Mouse (Mus musculus) ES-E14 (cell line): ENCODE measurements at regions not wholly inside any gene's neighbourhood (a gene's known extent, or its start where the extent isn't known, plus 50 kb on each side); places are given as distances from the start of the nearest gene placed in this dataset.

Experiments used
- DNase-seq: peaks from one replicate; pipeline ENCODE4 v3.0.0-alpha.2; 2013; ENCODE audit warnings: low read depth, low spot score
- H3K27ac ChIP-seq: 2 replicates; pipeline ENCODE4 v1.5.1; 2012; ENCODE audit warnings: low read depth, mild to moderate bottlenecking, low read length, moderate library complexity, mixed read lengths; ENCODE audit not compliant: poor library complexity, insufficient read depth, severe bottlenecking
- H3K36me3 ChIP-seq: 2 replicates; pipeline ENCODE4 v1.6.1; 2012; ENCODE audit warnings: mild to moderate bottlenecking, low read length, moderate library complexity, mixed read lengths; ENCODE audit not compliant: control insufficient read depth, poor library complexity, insufficient read depth, severe bottlenecking
- H3K4me1 ChIP-seq, 2 experiments: fragments of 150-350 bp in 1 of 2; sonication (generic) in 1 of 2; 2 replicates each; pipeline ENCODE4 v1.6.1; 2012; ENCODE audit warnings: low read length in 2 of 2, mild to moderate bottlenecking in 1 of 2, mixed read lengths in 1 of 2; ENCODE audit not compliant: control insufficient read depth in 2 of 2, insufficient read depth in 2 of 2, poor library complexity in 1 of 2
- H3K4me3 ChIP-seq, 2 experiments: fragments of 150-350 bp in 1 of 2; sonication (generic) in 1 of 2; 2 replicates each; pipeline ENCODE4 v1.5.1; 2012; ENCODE audit warnings: low read length in 2 of 2, low read depth in 1 of 2, mild to moderate bottlenecking in 1 of 2, mixed read lengths in 1 of 2; ENCODE audit not compliant: insufficient read depth in 1 of 2, poor library complexity in 1 of 2, severe bottlenecking in 1 of 2
- H3K9ac ChIP-seq: 2 replicates; pipeline ENCODE4 v1.6.1; 2012; ENCODE audit warnings: low read depth, mild to moderate bottlenecking, low read length, mixed read lengths; ENCODE audit not compliant: poor library complexity, insufficient read depth, severe bottlenecking
- H3K9me3 ChIP-seq: fragments of 150-350 bp; sonication (generic); 2 replicates; pipeline ENCODE4 v1.6.1; 2012; ENCODE audit warnings: low read depth, mild to moderate bottlenecking, low read length; ENCODE audit not compliant: control insufficient read depth, insufficient read depth
- CHD2 ChIP-seq: IDR thresholded peaks from 2 replicates; pipeline ENCODE4 v1.6.1; 2014; ENCODE audit warnings: mild to moderate bottlenecking, low read depth, low read length, inconsistent platforms
- HCFC1 ChIP-seq: IDR thresholded peaks from 2 replicates; pipeline ENCODE4 v1.6.1; 2012; ENCODE audit warnings: low read length, inconsistent platforms, borderline replicate concordance; ENCODE audit not compliant: insufficient read depth
- MAFK ChIP-seq: IDR thresholded peaks from 2 replicates; pipeline ENCODE4 v1.6.1; 2014; ENCODE audit warnings: mild to moderate bottlenecking, low read depth, low read length, inconsistent platforms; ENCODE audit not compliant: insufficient read depth
- ZC3H11A ChIP-seq: IDR thresholded peaks from 2 replicates; pipeline ENCODE4 v1.6.1; 2012; ENCODE audit warnings: low read depth, mild to moderate bottlenecking, inconsistent platforms, low read length, borderline replicate concordance
- ZNF384 ChIP-seq: IDR thresholded peaks from 2 replicates; pipeline ENCODE4 v1.6.1; 2012; ENCODE audit warnings: low read depth, low read length, inconsistent platforms
- in situ Hi-C, 2 experiments: fragments of 600-800 bp; cut with MboI; formaldehyde crosslinking; loops; one replicate each; pipeline ENCODE4 v1.15.1; 2025; ENCODE audit warnings: low sequenced_read_pairs in 2 of 2, inconsistent platforms in 1 of 2; ENCODE audit not compliant: unreplicated experiment in 2 of 2

GRCm38 (mm10) chr4:105449046-105449860, 292.1 kb downstream of the Plpp3 start:
- no peak for DNase-seq
- H3K9me3 ChIP-seq, result peaks cover 3% of the 10 kb centered on the region
- H3K4me3 ChIP-seq, result no peak overlapping the region
- in situ Hi-C loops, result no loop called here
- TF ChIP-seq HCFC1, result no peak
- TF ChIP-seq ZC3H11A, result no peak
- no peak for TF ChIP-seq ZNF384
- TF ChIP-seq CHD2, result no peak
- TF ChIP-seq MAFK, result no peak
- no peaks in the 10 kb centered on the region for H3K4me1 ChIP-seq
- no peak overlapping the region for H3K27ac ChIP-seq
- no peak overlapping the region for H3K9ac ChIP-seq
- no peaks in the 10 kb centered on the region for H3K36me3 ChIP-seq

GRCm38 (mm10) chr4:105450881-105451280, 293.7 kb downstream of the Plpp3 start:
- H3K27ac ChIP-seq, result no peak overlapping the region
- no peak overlapping the region for H3K4me3 ChIP-seq
- TF ChIP-seq HCFC1 (no peak), MAFK (no peak), CHD2 (no peak), ZC3H11A (no peak), ZNF384 (no peak)
- no peak for DNase-seq
- H3K36me3 ChIP-seq, result no peaks in the 10 kb centered on the region
- H3K9me3 ChIP-seq, result no peaks in the 10 kb centered on the region
- in situ Hi-C loops, result no loop called here
- no peaks in the 10 kb centered on the region for H3K4me1 ChIP-seq
- H3K9ac ChIP-seq, result no peak overlapping the region

- no peak overlapping the region for H3K27ac ChIP-seq
- in situ Hi-C loops, result no loop called here
- no peak overlapping the region for H3K9ac ChIP-seq
- no peak for DNase-seq
- no peak overlapping the region for H3K4me3 ChIP-seq
- H3K4me1 ChIP-seq, result no peaks in the 10 kb centered on the region
- no peaks in the 10 kb centered on the region for H3K9me3 ChIP-seq
- TF ChIP-seq MAFK (no peak), ZNF384 (no peak), HCFC1 (no peak), CHD2 (no peak), ZC3H11A (no peak)
- H3K36me3 ChIP-seq, result no peaks in the 10 kb centered on the region
These were observed 294.7 kb downstream of the Plpp3 start for GRCm38 (mm10) chr4:105451871-105452270.

- in situ Hi-C loops, result no loop called here
- Histone ChIP-seq H3K36me3 (no peaks in the 10 kb centered on the region), H3K9me3 (no peaks in the 10 kb centered on the region), H3K4me3 (no peak overlapping the region), H3K9ac (no peak overlapping the region), H3K4me1 (peaks cover 3 to 14% of the 10 kb centered on the region in 2 experiments), H3K27ac (no peak overlapping the region)
- no peak for DNase-seq
- no peak for TF ChIP-seq MAFK
- TF ChIP-seq ZC3H11A, result no peak
- no peak for TF ChIP-seq HCFC1
- TF ChIP-seq ZNF384, result no peak
- no peak for TF ChIP-seq CHD2
These were observed 299.9 kb downstream of the Plpp3 start for GRCm38 (mm10) chr4:105456955-105457621.
